Mouse (Mus musculus) left cerebral cortex, adult 8-10 months (tissue): ENCODE measurements around the gene Snx10. TPM values are rescaled to one million over a fixed set of nuclear protein-coding genes. Genes with fewer than 3 reads are reported as not detected.
A peak's percentile ranks its signal among the peaks of the same experiment; 100 is the strongest.

Experiments
- DNase-seq, 2 experiments: peaks; one replicate each; pipeline ENCODE4 v3.0.0; 2022; ENCODE audit warnings: low spot score in 2 of 2
- total RNA-seq, 4 experiments: library from RNA; stranded (reverse); gene quantifications; 2 replicates each; pipeline ENCODE4 v1.2.4; 2022

Gene Snx10
- total RNA-seq, 4 experiments from 2014 or later, result 98.8 to 113 (median 110) TPM

- no peak for DNase-seq
Measured at GRCm38 (mm10) chr6:51533467-51534200, 9.9 kb downstream of the Snx10 start.

- DNase-seq, result no peak
Measured at GRCm38 (mm10) chr6:51535571-51535970, 11.9 kb downstream of the Snx10 start.

- DNase-seq, result no peak
Measured at GRCm38 (mm10) chr6:51540525-51540924, 16.8 kb downstream of the Snx10 start.

- no peak for DNase-seq
Measured at GRCm38 (mm10) chr6:51541422-51541821, 17.7 kb downstream of the Snx10 start.

GRCm38 (mm10) chr6:51542147-51542546 lies 18.4 kb downstream of the Snx10 start:
- DNase-seq, result no peak

- no peak for DNase-seq
Measured at GRCm38 (mm10) chr6:51543639-51544117, 20.0 kb downstream of the Snx10 start.

GRCm38 (mm10) chr6:51544118-51544681 lies 20.5 kb downstream of the Snx10 start:
- DNase-seq, result no peak

GRCm38 (mm10) chr6:51545219-51545859 lies 21.6 kb downstream of the Snx10 start:
- no peak for DNase-seq

- DNase-seq, result no peak
Measured at GRCm38 (mm10) chr6:51546085-51546484, 22.4 kb downstream of the Snx10 start.

- no peak for DNase-seq
Measured at GRCm38 (mm10) chr6:51548757-51549156, 25.1 kb downstream of the Snx10 start.

- no peak for DNase-seq
Measured at GRCm38 (mm10) chr6:51551267-51551802, 27.6 kb downstream of the Snx10 start.

- no peak for DNase-seq
Measured at GRCm38 (mm10) chr6:51556562-51556961, 32.9 kb downstream of the Snx10 start.

GRCm38 (mm10) chr6:51558311-51558710 lies 34.6 kb downstream of the Snx10 start:
- no peak for DNase-seq

- no peak for DNase-seq
Measured at GRCm38 (mm10) chr6:51566771-51567680, 43.3 kb downstream of the Snx10 start.

- no peak for DNase-seq
Measured at GRCm38 (mm10) chr6:51569086-51569485, 45.4 kb downstream of the Snx10 start.

- no peak for DNase-seq
Measured at GRCm38 (mm10) chr6:51573136-51573535, 49.4 kb downstream of the Snx10 start.

GRCm38 (mm10) chr6:51574132-51574531 lies 50.4 kb downstream of the Snx10 start:
- DNase-seq, result no peak

- DNase-seq, result no peak
Measured at GRCm38 (mm10) chr6:51578415-51578814, 54.7 kb downstream of the Snx10 start.

- DNase-seq, result peak; percentile 51 to 79
Measured at GRCm38 (mm10) chr6:51580040-51580680, 56.5 kb downstream of the Snx10 start.

GRCm38 (mm10) chr6:51581418-51581817 lies 57.7 kb downstream of the Snx10 start:
- DNase-seq, result no peak

- no peak for DNase-seq
Measured at GRCm38 (mm10) chr6:51582051-51582450, 58.4 kb downstream of the Snx10 start.
